Mouse (Mus musculus) myocyte (in vitro differentiated cells): ENCODE data around the gene Prg2. TPM values are rescaled to one million over a fixed set of nuclear protein-coding genes. Genes with fewer than 3 reads are reported as not detected.

ENCODE experiments used
- H3K27me3 ChIP-seq: one replicate; pipeline ENCODE4 v1.6.1; 2011; ENCODE audit not compliant: control insufficient read depth, insufficient read depth, insufficient read length
- H3K36me3 ChIP-seq: one replicate; pipeline ENCODE4 v1.6.1; 2011; ENCODE audit not compliant: control insufficient read depth, insufficient read depth
- H3K4me2 ChIP-seq: one replicate; pipeline ENCODE4 v1.6.1; 2011; ENCODE audit warnings: low read depth, control low read depth
- H3K4me3 ChIP-seq: one replicate; pipeline ENCODE4 v1.5.1; 2011; ENCODE audit warnings: mild to moderate bottlenecking, control low read depth, moderate library complexity
- H3K79me2 ChIP-seq: one replicate; pipeline ENCODE4 v1.6.1; 2011; ENCODE audit not compliant: control insufficient read depth, insufficient read depth
- H3ac ChIP-seq: one replicate; pipeline ENCODE4 v1.6.1; 2011; ENCODE audit not compliant: control insufficient read depth, insufficient read length
- CEBPB ChIP-seq: IDR thresholded peaks from 2 replicates; pipeline ENCODE4 v1.6.1; 2011; ENCODE audit warnings: mild to moderate bottlenecking, moderate library complexity; ENCODE audit not compliant: poor library complexity, insufficient read depth, severe bottlenecking
- E2F4 ChIP-seq: IDR thresholded peaks from one replicate; pipeline ENCODE4 v1.6.1; 2011; ENCODE audit warnings: mild to moderate bottlenecking, control low read depth, moderate library complexity; ENCODE audit not compliant: insufficient read depth
- MAX ChIP-seq: IDR thresholded peaks from one replicate; pipeline ENCODE4 v1.6.1; 2011; ENCODE audit warnings: low read depth, mild to moderate bottlenecking, control low read depth
- MYOD1 ChIP-seq, 3 experiments: IDR thresholded peaks; one replicate each; pipeline ENCODE4 v1.6.1; 2011; ENCODE audit warnings: control low read depth in 2 of 3, low read depth in 2 of 3, mild to moderate bottlenecking in 2 of 3, moderate library complexity in 1 of 3; ENCODE audit not compliant: insufficient read length in 2 of 3, control insufficient read depth in 1 of 3
- MYOG ChIP-seq, 3 experiments: IDR thresholded peaks; one replicate each; pipeline ENCODE4 v1.6.1; 2011; ENCODE audit warnings: control low read depth in 2 of 3, low read depth in 2 of 3, mild to moderate bottlenecking in 2 of 3; ENCODE audit not compliant: insufficient read length in 2 of 3, control insufficient read depth in 1 of 3, insufficient read depth in 1 of 3
- POLR2A ChIP-seq: IDR thresholded peaks from one replicate; pipeline ENCODE4 v1.6.1; 2011; ENCODE audit warnings: low read depth, mild to moderate bottlenecking, control low read depth, moderate library complexity; ENCODE audit not compliant: insufficient read length
- POLR2AphosphoS2 ChIP-seq: IDR thresholded peaks from one replicate; pipeline ENCODE4 v1.6.1; 2011; ENCODE audit warnings: low read depth, control low read depth; ENCODE audit not compliant: insufficient read length
- REST ChIP-seq: IDR thresholded peaks from one replicate; pipeline ENCODE4 v1.6.1; 2011; ENCODE audit warnings: mild to moderate bottlenecking, control low read depth, moderate library complexity; ENCODE audit not compliant: insufficient read depth, insufficient read length
- SRF ChIP-seq: IDR thresholded peaks from one replicate; pipeline ENCODE4 v1.6.1; 2011; ENCODE audit warnings: low read depth; ENCODE audit not compliant: control insufficient read depth, insufficient read length
- TCF12 ChIP-seq: IDR thresholded peaks from one replicate; pipeline ENCODE4 v1.6.1; 2011; ENCODE audit warnings: mild to moderate bottlenecking, control low read depth; ENCODE audit not compliant: poor library complexity, insufficient read depth, severe bottlenecking
- TCF3 ChIP-seq: IDR thresholded peaks from one replicate; pipeline ENCODE4 v1.6.1; 2011; ENCODE audit warnings: low read depth, control low read depth; ENCODE audit not compliant: insufficient read length
- USF1 ChIP-seq: IDR thresholded peaks from one replicate; pipeline ENCODE4 v1.6.1; 2011; ENCODE audit warnings: low read depth, mild to moderate bottlenecking, control low read depth, moderate library complexity
- polyA plus RNA-seq: library from polyadenylated mRNA; unstranded; fragments of >200 nt; fragmentation: generic; extraction: Trizol; gene quantifications from one replicate; pipeline ENCODE4 v1.2.1, GENCODE M21; 2012; ENCODE audit warnings: missing spikeins

Gene Prg2
- polyA plus RNA-seq, 1 experiment: not detected

GRCm38 (mm10) chr2:84956274-84956673 is 24.0 kb upstream of the Prg2 start:
- no peaks in the 10 kb centered on the region for H3K36me3 ChIP-seq
- no peak overlapping the region for H3K4me3 ChIP-seq
- H3K27me3 ChIP-seq: no peaks in the 10 kb centered on the region
- H3K79me2 ChIP-seq: no peaks in the 10 kb centered on the region
- no peak overlapping the region for H3ac ChIP-seq
- H3K4me2 ChIP-seq: no peak overlapping the region
- no peak for TF ChIP-seq MYOD1 (IDR thresholded peaks at IDR 0.05; ENCODE audit: control insufficient read depth in 1 of 3, insufficient read length in 2 of 3, low read depth in 2 of 3)
- no peak for TF ChIP-seq USF1
- no peak for TF ChIP-seq CEBPB

GRCm38 (mm10) chr2:84958588-84959264 is 21.5 kb upstream of the Prg2 start:
- no peak overlapping the region for H3K4me2 ChIP-seq
- TF ChIP-seq MYOG (IDR thresholded peaks at IDR 0.05; ENCODE audit: control insufficient read depth in 1 of 3, insufficient read depth in 1 of 3, insufficient read length in 2 of 3, low read depth in 2 of 3) (no peak), CEBPB (no peak), POLR2A (no peak), REST (no peak), POLR2AphosphoS2 (no peak), SRF (no peak), E2F4 (no peak), MYOD1 (IDR thresholded peaks at IDR 0.05; ENCODE audit: control insufficient read depth in 1 of 3, insufficient read length in 2 of 3, low read depth in 2 of 3) (no peak), TCF3 (no peak), USF1 (no peak), TCF12 (no peak), MAX (no peak)
- H3K79me2 ChIP-seq: no peaks in the 10 kb centered on the region
- no peak overlapping the region for H3K4me3 ChIP-seq
- H3K36me3 ChIP-seq: no peaks in the 10 kb centered on the region
- H3ac ChIP-seq: no peak overlapping the region
- H3K27me3 ChIP-seq: no peaks in the 10 kb centered on the region

- no peak for TF ChIP-seq CEBPB
- no peak for TF ChIP-seq POLR2AphosphoS2
- no peak for TF ChIP-seq MYOG (IDR thresholded peaks at IDR 0.05; ENCODE audit: control insufficient read depth in 1 of 3, insufficient read depth in 1 of 3, insufficient read length in 2 of 3, low read depth in 2 of 3)
- H3K4me2 ChIP-seq: peak overlapping the region; percentile 16
- no peak overlapping the region for H3ac ChIP-seq
- no peaks in the 10 kb centered on the region for H3K79me2 ChIP-seq
- no peaks in the 10 kb centered on the region for H3K36me3 ChIP-seq
- H3K4me3 ChIP-seq: no peak overlapping the region
- no peaks in the 10 kb centered on the region for H3K27me3 ChIP-seq
Measured at GRCm38 (mm10) chr2:84961300-84961699, 19.0 kb upstream of the Prg2 start.

- H3K4me3 ChIP-seq: no peak overlapping the region
- no peak overlapping the region for H3ac ChIP-seq
- H3K27me3 ChIP-seq: no peaks in the 10 kb centered on the region
- peak overlapping the region; percentile 16 for H3K4me2 ChIP-seq
- no peaks in the 10 kb centered on the region for H3K36me3 ChIP-seq
- no peaks in the 10 kb centered on the region for H3K79me2 ChIP-seq
- no peak for TF ChIP-seq TCF12
- TF ChIP-seq USF1: no peak
- TF ChIP-seq POLR2AphosphoS2: no peak
- TF ChIP-seq POLR2A: no peak
- no peak for TF ChIP-seq MYOG (IDR thresholded peaks at IDR 0.05; ENCODE audit: control insufficient read depth in 1 of 3, insufficient read depth in 1 of 3, insufficient read length in 2 of 3, low read depth in 2 of 3)
- no peak for TF ChIP-seq TCF3
Measured at GRCm38 (mm10) chr2:84961901-84962300, 18.4 kb upstream of the Prg2 start.

GRCm38 (mm10) chr2:84962906-84963507 is 17.3 kb upstream of the Prg2 start:
- Histone ChIP-seq H3ac (no peak overlapping the region), H3K36me3 (no peaks in the 10 kb centered on the region), H3K27me3 (no peaks in the 10 kb centered on the region), H3K4me2 (no peak overlapping the region), H3K4me3 (no peak overlapping the region), H3K79me2 (no peaks in the 10 kb centered on the region)
- no peak for TF ChIP-seq SRF
- no peak for TF ChIP-seq REST
- no peak for TF ChIP-seq TCF12
- no peak for TF ChIP-seq POLR2A
- TF ChIP-seq MYOD1 (IDR thresholded peaks at IDR 0.05; ENCODE audit: control insufficient read depth in 1 of 3, insufficient read length in 2 of 3, low read depth in 2 of 3): no peak
- TF ChIP-seq CEBPB: no peak
- TF ChIP-seq TCF3: no peak
- no peak for TF ChIP-seq USF1
- TF ChIP-seq E2F4: no peak
- TF ChIP-seq POLR2AphosphoS2: no peak
- TF ChIP-seq MAX: no peak
- TF ChIP-seq MYOG (IDR thresholded peaks at IDR 0.05; ENCODE audit: control insufficient read depth in 1 of 3, insufficient read depth in 1 of 3, insufficient read length in 2 of 3, low read depth in 2 of 3): no peak
